Mouse (Mus musculus) kidney, postnatal 14 days (tissue): ENCODE results near the gene Lmx1a.

Source experiments
- DNase-seq: peaks from one replicate; pipeline ENCODE4 v3.0.0; 2022; ENCODE audit warnings: mixed read lengths

Gene Lmx1a

GRCm38 (mm10) chr1:167695910-167696459 lies 6.9 kb downstream of the Lmx1a start:
- DNase-seq, result no peak

- DNase-seq, result no peak
Observed at GRCm38 (mm10) chr1:167699706-167700105, 10.7 kb downstream of the Lmx1a start.

DNA sequence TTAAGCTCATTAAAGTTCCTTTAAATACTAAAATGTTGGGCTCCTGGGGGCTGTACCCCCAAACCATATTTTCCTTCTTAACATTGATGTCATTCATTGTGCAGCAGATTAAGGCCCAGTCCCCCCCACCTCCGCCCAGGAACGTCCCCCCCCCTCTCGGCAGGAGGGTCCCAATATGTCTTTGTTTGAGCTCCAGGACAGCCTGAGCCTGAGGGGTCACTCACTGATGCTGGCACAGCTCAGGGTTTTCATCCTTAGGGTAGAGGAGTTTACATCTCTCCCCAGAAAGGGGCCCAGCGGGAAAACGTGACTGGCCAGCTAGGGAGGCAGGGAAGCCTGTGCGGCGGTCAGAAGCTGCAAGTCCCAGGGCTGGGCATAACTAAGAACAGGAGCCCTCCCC lies 11.2 kb downstream of the Lmx1a start:
- no peak for DNase-seq

DNA sequence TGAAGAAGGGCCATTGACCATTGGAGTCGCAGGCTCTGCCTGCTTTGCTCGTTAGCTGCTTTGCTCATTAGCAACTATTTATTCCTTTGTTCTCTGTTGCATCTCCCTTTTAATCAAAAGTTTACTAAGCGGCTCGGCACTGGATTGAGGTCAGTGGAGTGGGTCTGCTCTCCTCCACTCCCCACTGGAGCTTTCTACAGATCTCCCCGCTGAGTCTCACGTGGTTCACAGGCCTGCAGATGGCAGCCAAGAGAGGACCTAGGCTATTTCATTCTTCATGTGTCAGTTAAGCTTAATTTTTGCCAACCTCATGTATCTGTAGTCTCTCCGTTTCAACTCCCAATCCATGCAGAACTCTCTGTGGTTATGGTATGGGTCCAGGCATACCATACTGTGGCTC lies 16.5 kb downstream of the Lmx1a start:
- DNase-seq, result no peak

DNA sequence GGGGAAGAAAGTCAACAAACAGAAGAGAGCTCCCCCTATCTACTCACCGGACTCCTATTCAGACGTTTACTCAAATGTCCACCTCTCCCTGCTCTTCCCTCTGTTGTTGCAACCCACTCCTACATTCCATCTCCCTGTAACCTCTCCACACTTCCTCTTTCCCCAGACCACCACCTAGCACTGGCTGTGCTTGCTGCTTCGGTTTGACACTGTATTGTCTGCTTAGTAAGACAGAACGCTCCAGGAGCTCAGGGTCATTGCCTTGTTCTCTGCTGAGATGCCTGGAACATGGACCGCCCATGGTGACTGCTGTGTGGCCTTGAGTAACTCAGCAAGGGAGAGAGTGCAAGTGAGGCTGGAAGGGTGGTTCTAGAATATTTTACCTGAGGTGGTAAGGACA lies 19.7 kb downstream of the Lmx1a start:
- no peak for DNase-seq

GRCm38 (mm10) chr1:167715730-167716341 lies 26.8 kb downstream of the Lmx1a start:
- DNase-seq, result no peak

- DNase-seq, result no peak
Observed at GRCm38 (mm10) chr1:167734471-167734870, 45.4 kb downstream of the Lmx1a start.

GRCm38 (mm10) chr1:167736793-167737192 lies 47.8 kb downstream of the Lmx1a start:
- DNase-seq, result no peak

- DNase-seq, result no peak
Observed at GRCm38 (mm10) chr1:167739286-167739685, 50.2 kb downstream of the Lmx1a start.

- no peak for DNase-seq
Observed at GRCm38 (mm10) chr1:167746676-167747075, 57.6 kb downstream of the Lmx1a start.

GRCm38 (mm10) chr1:167752661-167753060 lies 63.6 kb downstream of the Lmx1a start:
- peak; percentile 12 for DNase-seq

- no peak for DNase-seq
Observed at GRCm38 (mm10) chr1:167754085-167754484, 65.0 kb downstream of the Lmx1a start.

GRCm38 (mm10) chr1:167754636-167755522 lies 65.8 kb downstream of the Lmx1a start:
- no peak for DNase-seq

- DNase-seq, result no peak
Observed at GRCm38 (mm10) chr1:167758208-167758607, 69.2 kb downstream of the Lmx1a start.

DNA sequence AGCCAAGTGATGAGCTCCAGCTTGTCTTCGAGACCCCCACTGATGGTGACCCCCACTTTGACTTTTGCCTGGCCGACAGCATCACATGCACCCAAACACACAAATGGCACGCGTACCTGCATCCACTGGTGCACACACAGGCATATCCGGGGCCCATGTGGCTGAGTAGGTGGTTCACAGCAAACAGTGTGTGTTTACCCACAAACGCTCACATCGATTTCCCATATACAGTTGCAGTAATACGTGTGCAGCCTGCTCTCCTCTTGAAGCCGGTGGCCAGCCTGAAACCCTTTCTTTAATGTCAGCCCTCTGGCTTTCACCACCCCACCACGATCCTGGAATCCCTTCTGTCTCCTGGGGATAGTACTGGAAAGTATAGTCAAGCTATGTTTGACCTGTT lies 71.3 kb downstream of the Lmx1a start:
- DNase-seq, result no peak

DNA sequence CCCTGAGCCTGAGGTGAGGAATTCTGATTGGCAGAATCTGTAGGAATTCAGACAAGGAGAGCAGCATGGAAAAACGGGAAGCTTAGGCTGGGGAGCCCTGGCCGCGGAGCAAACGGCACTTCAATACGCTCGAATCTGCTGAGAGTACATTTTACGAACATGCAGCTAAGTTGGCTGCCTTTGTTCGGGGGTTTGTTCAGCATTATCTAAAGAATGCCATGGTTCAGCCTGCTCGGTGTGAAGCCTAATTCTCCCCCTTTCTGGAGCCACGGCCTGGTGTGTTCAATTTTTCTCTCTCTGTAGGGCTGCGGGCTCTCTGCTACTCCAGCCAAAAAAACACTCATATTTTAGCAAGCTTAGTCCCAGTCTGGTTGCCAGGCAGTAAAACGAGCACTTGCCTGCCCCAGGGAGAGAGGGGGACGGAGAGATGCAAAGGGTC lies 72.8 kb downstream of the Lmx1a start:
- DNase-seq, result no peak

GRCm38 (mm10) chr1:167766619-167767018 lies 77.6 kb downstream of the Lmx1a start:
- no peak for DNase-seq

GRCm38 (mm10) chr1:167770457-167770856 lies 81.4 kb downstream of the Lmx1a start:
- DNase-seq, result no peak

GRCm38 (mm10) chr1:167779766-167780488 lies 90.9 kb downstream of the Lmx1a start:
- no peak for DNase-seq

GRCm38 (mm10) chr1:167781787-167782484 lies 92.9 kb downstream of the Lmx1a start:
- peak; percentile 83 for DNase-seq

DNA sequence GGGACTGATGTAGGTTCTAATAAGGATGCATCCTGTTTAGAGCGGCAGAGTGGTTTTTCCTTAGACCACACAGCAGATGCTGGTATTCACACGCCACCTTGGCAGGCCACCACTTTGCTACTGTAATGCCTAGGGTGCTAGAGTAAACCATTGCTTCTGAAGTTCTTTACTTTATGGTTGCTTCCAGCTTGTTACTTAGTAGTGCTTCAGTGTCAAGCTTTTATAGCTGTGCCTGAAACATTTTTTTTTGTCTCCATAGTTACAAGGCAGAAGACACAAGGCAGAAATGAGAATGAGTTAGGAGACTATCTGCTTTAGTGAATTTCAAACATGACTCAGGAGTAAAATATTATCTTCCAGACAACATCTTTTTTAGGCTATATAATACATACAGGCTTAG lies 95.0 kb downstream of the Lmx1a start:
- no peak for DNase-seq

DNA sequence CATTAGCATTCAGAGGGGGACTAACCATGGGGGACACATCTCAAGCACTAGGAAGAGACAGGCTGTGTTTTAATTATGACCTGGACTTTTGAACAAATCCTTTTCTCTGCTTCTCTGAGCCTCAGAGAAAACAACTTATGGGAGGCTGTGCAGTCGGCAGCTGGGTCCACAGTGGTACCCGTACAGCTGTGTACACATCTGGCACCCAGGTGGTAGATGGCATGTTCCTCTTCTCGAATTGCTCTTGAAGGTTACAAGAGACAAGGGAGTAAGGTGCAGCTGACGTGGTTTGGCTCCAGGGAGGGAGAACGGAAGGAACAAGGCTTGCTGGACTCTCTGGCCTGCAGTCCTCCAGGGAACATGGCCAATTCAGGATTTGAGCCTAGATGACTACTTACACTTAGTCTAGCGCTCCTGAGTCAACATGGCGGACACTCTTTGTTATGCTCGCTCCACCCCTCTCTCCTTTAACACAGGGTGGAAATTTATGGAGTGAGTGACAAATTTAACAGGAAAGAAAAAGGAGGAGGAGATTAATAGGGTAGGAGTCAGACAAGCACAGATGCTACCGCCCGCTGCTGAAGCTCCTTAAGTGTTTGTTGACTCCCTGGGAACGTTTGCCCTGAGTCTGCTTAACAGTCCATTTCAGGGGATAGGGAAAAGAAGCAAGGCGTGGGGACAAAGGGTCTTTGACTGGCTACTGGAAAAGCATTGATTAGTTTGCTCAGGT lies 99.8 kb downstream of the Lmx1a start:
- no peak for DNase-seq
